Mouse (Mus musculus): ENCODE measurements around the gene Ttll7.
A peak's percentile ranks its signal among the peaks of the same experiment; 100 is the strongest.

Gene Ttll7

GRCm38 (mm10) chr3:146914798-146915197, 62.6 kb downstream of the Ttll7 start:
- peak; percentile 58 for DNase-seq

DNA sequence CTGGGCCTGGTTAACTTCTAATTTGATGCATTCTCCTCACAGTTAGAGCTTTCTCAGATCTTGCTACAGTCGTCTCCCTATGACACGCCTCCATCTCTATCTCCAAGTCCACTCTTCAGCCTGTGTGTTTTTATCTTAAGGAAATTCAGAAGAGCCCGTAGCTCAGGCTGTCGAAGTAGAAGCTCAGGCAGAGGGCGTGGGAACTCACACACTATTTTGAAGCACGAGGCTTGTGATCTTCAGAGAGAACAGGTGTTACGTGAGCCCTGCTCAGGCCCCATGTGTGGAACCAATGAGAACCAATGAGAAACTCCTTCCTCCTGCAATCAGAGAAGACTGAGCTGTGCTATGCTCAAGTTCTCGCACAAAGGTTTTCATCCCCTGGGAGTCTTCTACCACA, 65.7 kb downstream of the Ttll7 start:
- DNase-seq: no peak

DNA sequence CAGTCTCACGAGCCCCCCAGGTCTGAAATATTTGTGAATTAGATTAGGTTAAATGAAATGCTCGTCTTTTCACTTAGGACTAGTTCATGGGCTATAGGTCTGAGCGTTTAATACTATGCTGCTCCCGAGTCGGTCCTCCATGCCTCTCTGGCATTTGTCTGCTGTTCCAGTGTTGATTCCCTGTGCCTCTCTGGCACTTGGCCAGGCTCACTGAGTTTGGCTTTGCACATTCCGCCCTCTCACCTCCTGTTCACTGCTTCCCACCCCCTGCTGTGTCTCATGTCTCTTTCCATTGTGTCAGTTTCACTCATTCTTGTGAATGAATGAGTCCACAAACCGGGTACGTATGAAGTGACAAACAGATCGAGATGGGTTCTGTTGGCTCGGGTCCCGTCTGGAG, 66.2 kb downstream of the Ttll7 start:
- peak; percentile 79 for DNase-seq

DNA sequence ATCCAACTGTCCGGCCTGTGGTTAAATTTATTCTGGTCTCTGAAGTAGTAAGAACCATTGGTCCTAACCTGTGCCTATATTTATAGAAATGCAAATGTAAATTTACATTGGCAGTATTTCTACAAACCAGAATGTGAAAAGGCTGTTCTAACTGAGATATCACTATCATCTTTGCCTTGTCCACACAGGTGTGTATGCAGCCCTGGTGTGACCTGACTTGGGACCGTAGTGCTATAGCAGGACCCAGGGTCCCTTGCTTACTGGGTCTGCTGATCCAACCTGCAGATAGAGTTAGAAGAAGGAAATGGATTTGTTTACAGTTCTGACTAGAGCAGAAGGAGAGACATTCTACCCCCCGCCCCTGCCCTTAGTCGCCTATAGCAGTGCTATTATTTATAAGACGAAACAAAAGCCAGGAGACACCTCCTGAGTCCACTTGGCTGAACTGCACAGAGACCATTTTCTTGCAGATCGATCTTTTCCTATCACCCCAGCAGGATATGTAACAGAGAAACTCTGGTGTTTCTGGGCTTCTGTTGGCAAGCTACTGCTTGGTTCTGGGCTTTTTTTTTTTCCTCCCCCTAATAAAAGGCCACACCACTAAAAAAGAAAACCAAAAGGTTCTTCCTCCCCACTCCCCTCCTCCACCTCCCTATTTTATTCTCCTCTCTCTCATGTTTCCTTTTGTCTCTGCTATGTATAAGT, 75.3 kb downstream of the Ttll7 start:
- no peak for DNase-seq

- DNase-seq: no peak
Measured at GRCm38 (mm10) chr3:146928141-146928540, 76.0 kb downstream of the Ttll7 start.

DNA sequence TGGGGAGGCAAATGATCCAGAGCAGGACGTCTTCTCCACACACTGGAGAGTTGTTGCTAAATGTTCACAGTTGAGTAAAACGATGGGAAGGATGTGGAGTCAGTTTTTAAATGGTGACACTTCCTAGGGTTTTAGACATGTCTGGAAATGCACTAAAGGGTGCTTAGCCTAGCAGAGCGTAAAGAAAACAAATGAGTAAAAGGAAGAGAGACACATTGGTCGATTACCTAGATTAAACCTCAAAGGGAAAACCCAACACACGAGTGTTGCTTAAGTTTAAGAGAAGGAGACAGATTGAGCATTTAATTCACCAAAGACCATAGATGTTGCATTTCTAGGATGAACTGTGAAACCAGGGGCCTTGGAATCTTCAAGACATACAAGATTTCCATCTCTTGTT, 76.8 kb downstream of the Ttll7 start:
- no peak for DNase-seq

GRCm38 (mm10) chr3:146931190-146931589, 79.0 kb downstream of the Ttll7 start:
- DNase-seq: no peak

DNA sequence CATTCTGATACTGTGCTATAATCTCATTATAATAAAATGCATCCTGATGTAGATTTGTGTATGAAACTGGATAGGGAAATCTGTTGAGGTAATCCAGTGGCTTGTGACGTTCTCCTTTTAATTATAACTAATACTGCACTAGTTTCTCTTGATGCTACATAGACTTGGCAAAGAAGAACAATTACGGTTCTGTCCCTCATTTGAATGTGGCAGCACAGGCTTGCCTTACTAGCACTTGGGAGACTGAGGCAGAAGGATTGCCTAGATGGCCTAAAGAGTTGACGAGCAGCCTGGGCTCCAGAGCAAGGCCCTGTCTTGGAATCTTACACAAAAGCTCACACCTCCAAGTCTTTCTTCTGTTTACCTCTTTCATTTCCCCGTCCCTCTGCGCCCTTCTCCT, 80.3 kb downstream of the Ttll7 start:
- no peak for DNase-seq

DNA sequence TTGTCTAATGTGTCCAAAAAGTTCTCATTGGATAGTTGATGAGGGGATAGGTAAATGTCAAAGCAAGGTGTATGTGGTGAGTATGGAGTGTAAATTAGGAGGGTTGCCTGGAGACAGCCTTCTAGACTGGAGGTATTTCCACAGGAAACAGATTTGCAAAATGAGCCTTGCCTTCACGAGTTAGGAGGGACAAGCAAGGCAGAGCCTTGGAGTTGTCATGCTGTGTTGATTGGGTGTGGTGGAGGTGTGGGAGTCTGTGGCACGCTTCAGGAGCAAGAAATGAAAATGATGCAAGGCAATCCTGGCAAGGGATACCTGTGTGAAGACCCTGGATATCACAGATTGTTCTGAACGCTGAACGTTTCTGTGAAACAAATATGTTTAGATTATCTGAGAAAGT, 84.7 kb downstream of the Ttll7 start:
- DNase-seq: no peak

- no peak for DNase-seq
Measured at GRCm38 (mm10) chr3:146939391-146940250, 87.5 kb downstream of the Ttll7 start.

GRCm38 (mm10) chr3:146943101-146943500, 90.9 kb downstream of the Ttll7 start:
- no peak for DNase-seq

DNA sequence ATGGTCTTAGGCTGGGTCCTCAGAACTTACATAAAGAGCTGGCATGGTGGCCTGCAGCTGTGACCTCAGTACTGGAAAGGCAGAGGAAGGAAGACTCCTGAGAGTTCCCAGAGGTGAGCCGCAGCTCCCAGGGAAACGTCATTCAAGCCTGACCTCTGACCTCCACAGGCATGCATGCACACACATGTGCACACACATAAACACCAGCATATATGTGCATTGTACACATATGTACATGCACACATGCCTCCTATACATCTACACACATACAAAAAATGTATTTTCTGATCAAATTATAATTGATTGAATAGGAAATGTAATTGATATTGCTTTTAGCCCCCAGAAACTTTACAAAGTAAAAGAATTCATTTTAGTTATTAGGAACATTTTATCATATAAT, 93.2 kb downstream of the Ttll7 start:
- no peak for DNase-seq

- peak; percentile 65 for DNase-seq
Measured at GRCm38 (mm10) chr3:146945887-146946286, 93.7 kb downstream of the Ttll7 start.

GRCm38 (mm10) chr3:146946641-146947040, 94.5 kb downstream of the Ttll7 start:
- DNase-seq: no peak

DNA sequence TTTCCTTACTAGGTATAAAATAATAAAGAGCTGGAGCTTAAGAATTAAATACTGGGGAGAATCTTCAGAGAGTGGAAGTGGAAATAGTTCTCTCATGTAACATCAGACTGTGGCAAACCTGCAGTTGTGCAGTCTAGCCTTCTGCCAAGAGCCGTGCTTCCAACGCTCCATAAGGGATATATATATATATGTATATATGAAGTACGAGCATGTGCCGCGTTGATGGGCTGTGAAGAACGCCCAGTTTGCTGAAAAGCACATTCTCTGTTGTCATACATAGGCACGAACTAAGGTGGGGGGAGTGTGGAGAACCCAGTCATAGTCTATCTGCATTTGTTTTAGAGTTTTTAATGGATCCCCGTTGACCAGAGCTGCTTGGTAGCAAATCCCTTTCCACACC, 104.6 kb downstream of the Ttll7 start:
- DNase-seq: no peak

DNA sequence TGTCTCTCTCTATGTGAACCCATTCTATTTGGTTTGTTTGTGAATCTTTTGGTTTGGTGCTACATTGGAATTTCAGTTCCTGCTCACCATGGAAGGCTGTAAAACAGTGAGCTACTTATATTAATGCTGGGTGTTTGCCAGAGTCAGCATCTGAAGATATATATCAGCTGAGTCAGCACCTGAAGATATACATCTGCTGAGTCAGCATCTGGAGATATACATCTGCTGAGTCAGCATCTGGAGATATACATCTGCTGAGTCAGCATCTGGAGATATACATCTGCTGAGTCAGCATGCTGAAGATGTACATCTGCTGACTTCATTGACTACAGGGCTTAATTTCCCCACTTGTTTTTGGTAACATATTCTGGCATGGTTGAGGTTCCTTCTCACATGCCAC, 110.7 kb downstream of the Ttll7 start:
- DNase-seq: no peak

GRCm38 (mm10) chr3:146964384-146964783, 112.2 kb downstream of the Ttll7 start:
- no peak for DNase-seq

- DNase-seq: no peak
Measured at GRCm38 (mm10) chr3:146967242-146967641, 115.1 kb downstream of the Ttll7 start.

- DNase-seq: no peak
Measured at GRCm38 (mm10) chr3:146967834-146968233, 115.7 kb downstream of the Ttll7 start.

DNA sequence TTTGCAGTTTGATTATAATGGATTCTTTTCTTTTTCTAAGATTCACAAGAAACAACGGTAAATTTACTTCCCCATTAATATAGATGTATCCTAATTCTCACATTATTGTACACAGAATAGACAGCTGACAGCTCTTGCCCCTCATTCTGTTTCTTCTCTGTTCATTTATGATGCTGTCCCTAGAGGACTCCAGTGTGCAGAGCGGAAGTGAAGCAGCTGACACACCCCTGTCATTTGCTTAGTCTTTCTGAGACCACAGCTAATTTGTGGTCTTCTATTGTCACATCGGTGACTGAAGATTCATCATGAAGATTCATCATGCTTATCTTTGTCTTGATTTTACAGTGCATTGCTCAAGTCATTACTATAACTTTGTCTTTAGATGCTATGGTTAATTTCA, 126.1 kb downstream of the Ttll7 start:
- DNase-seq: no peak

DNA sequence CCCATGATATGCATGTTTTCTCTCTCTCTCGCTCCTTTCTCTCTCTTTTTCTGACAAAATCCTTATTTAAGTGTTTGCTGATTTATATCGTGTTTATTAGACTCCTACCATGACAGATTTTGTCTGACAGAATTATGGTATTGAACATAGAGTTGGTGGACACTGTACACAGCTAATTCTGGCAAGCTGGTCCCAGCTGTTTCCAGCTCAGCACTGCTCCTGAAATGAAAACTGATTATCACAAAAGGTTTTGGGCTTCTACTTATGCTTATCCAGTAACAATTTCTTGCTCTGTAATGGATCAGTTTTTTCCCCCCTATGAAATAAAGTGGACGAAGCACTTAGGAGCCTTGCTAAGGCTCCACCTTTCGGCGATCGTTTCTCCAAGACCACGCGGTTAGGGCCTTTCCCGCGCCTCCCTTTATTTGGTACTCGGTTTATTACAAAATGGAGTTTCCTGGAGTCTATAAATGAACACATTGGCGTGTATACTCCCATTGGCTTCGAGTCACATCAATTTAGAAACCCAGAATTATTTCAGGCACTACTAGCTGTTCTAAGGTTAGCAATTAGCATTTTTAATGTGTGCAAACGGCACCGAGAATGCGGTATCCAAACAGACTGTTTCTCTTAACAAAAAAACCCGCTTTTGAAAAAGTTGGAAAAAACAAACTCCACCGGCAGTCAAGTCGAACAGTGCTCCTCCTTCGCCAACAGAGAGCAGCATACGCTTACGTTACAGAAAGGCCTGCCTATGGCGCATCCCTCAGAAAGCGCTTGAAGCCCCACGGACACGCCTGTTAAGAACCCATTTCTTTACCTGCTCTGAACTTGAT, 141.9 kb downstream of the Ttll7 start:
- no peak for DNase-seq

DNA sequence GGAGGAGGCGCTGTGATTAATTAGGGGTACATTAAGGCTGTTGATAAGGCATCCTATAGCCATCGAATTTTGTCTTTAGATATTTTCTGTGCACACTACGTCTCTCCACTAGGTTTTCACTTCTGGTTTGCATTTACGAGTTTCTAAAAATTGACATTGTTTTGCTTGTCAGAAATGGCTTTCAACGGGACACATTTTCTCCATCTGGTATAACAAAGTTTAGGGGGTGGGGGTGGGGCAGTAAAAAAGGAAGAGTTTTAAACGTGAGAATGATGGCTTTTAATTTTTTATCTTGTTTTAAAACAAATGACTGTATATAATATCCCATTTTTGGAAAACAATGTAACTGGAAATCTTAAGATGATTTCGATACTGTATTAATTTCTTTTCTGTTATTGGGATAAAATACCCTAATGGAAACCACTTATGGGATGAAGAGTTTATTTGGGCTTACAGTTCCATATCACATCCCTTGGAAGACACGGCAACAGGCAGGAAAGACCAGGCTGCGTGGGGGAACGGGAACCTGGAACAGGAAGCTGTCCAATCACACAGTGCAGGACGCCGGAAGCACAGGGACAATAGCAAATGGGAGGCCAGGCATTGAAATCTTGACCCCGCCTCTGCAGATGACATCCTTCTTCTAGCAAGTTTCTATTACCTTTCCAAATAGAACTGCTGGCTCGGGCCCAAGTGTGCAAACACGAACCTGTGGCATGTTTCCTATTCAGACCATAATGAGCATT, 142.7 kb downstream of the Ttll7 start:
- DNase-seq: no peak

GRCm38 (mm10) chr3:146999148-146999547, 147.0 kb downstream of the Ttll7 start:
- DNase-seq: no peak
